Mouse (Mus musculus) G1E (cell line): ENCODE measurements around the gene Thsd4. TPM values are rescaled to one million over a fixed set of nuclear protein-coding genes. Genes with fewer than 3 reads are reported as not detected.

Source experiments
- ATAC-seq: 2 replicates; pipeline ENCODE4 v1.8.0; 2016; ENCODE audit warnings: mild to moderate bottlenecking; ENCODE audit not compliant: insufficient number of reproducible peaks, poor library complexity, low FRiP score, severe bottlenecking; ENCODE audit errors: extremely low read depth
- DNase-seq: peaks from one replicate; pipeline ENCODE4 v3.0.0; 2012; ENCODE audit warnings: low spot score
- H3K27me3 ChIP-seq: 2 replicates; pipeline ENCODE4 v1.6.1; 2012; ENCODE audit warnings: mild to moderate bottlenecking, low read length, inconsistent platforms; ENCODE audit not compliant: insufficient read depth
- H3K36me3 ChIP-seq: replicated peaks from 2 replicates; pipeline ENCODE3; 2012; ENCODE audit warnings: mild to moderate bottlenecking, inconsistent platforms
- H3K4me1 ChIP-seq: 2 replicates; pipeline ENCODE4 v1.6.1; 2012; ENCODE audit warnings: low read depth, low read length, inconsistent platforms, mixed read lengths; ENCODE audit not compliant: insufficient read depth
- H3K4me3 ChIP-seq: 2 replicates; pipeline ENCODE4 v1.5.1; 2012; ENCODE audit warnings: low read depth, mild to moderate bottlenecking, inconsistent platforms, low read length, moderate library complexity, mixed read lengths
- H3K9me3 ChIP-seq: replicated peaks from 2 replicates; pipeline ENCODE4 v1.6.1; 2012; ENCODE audit warnings: inconsistent platforms
- CTCF ChIP-seq: IDR thresholded peaks from 2 replicates; pipeline ENCODE4 v1.5.1; 2012; ENCODE audit warnings: low read depth, low read length, inconsistent platforms, mixed read lengths
- GATA1 ChIP-seq: IDR thresholded peaks from 2 replicates; pipeline ENCODE4 v1.6.1; 2012; ENCODE audit warnings: borderline replicate concordance, low read length, inconsistent platforms, mixed read lengths
- GATA2 ChIP-seq: IDR thresholded peaks from 2 replicates; pipeline ENCODE4 v1.6.1; 2012; ENCODE audit warnings: low read depth, low read length, inconsistent platforms, borderline replicate concordance
- POLR2AphosphoS5 ChIP-seq: IDR thresholded peaks from 2 replicates; pipeline ENCODE4 v1.6.1; 2012; ENCODE audit warnings: low read depth, low read length, inconsistent platforms; ENCODE audit not compliant: insufficient replicate concordance
- TAL1 ChIP-seq: conservative IDR thresholded peaks from 2 replicates; pipeline ENCODE4 v1.6.1; 2012; ENCODE audit warnings: low read depth, low read length, inconsistent platforms, mixed read lengths
- polyA plus RNA-seq: library from polyadenylated mRNA; stranded (reverse); fragments of >175 nt; gene quantifications from 2 replicates; pipeline ENCODE4 v1.2.3, GENCODE M21; 2012
- total RNA-seq, 2 experiments: library from RNA; stranded (forward) in 1 of 2; stranded (reverse) in 1 of 2; fragments of 200-1000 nt in 1 of 2; fragments of >200 nt in 1 of 2; fragmentation: Nextera tagmentation in 1 of 2; gene quantifications; 2 replicates each; pipeline ENCODE4 v1.2.3; 2014 to 2017

Thsd4 gene
- total and polyA plus RNA-seq, 3 experiments, result 1.8 to 2.8 (median 2.4) TPM

DNA sequence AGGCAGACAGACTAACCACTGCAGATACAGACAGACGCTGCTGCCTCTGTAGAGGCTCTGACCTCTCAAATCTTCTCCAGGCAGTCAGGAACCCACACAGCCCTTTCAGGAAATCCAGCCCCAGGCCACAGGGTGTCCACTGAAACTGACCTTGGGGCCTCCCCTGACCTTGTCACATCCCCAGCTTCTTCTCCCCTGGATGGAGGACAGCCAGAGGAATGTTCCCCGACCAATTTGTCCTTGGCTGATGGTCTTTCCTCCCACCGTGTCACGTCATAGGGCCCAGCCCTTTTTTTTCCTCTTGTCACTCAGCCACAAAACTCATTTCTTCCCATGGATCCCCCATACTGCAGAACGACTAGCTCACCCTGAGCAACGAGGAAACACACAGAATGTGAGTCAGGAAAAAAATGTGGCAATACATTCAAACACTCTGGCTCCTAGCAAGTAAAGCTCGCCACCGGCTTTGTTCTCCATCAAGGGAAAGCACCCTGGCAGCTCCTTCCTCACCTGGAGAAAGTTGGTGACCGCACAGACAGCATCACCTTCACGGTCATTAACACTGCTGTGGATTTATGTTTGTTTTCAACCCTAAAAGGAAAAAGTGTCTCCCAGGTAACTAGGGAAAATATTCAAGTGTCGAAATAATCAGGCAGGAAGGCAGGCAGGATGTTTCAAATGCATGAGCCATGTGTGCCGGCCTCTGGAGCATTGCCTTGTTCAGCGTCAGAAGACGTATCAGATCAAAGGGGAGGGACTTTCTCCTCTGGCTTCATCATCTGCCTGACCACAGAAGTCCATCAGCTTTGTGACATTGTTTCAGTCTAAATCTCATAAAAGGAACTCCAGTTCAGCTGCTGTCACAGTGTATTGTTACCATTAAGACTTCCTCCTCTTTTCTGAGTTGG lies 17.2 kb downstream of the Thsd4 start:
- Histone ChIP-seq H3K9me3 (no peaks in the 10 kb centered on the region), H3K27me3 (peaks cover 42% of the 10 kb centered on the region), H3K4me1 (no peaks in the 10 kb centered on the region), H3K36me3 (no peaks in the 10 kb centered on the region), H3K4me3 (no peak overlapping the region)
- DNase-seq, result no peak
- TF ChIP-seq TAL1, result no peak
- no peak for TF ChIP-seq CTCF
- no peak for ATAC-seq

DNA sequence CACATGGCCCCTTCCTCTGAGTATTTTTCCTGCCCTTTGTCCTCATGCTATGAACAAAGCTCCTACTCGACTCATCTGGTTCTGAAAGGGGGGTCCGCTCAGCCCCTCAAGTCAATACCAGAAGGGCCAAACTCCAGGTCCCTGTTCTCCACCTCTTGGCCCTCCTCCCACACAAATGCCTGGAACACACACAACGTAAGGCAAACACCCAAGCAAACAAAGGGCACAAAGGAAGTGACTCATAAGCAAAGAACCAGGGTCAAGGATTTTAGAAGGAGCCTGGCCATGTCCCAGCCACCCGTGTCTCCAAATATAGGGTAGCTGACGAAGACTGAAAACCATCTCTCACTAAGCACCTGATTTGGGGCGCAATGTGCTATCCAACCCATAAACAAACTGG lies 19.6 kb downstream of the Thsd4 start:
- no peaks in the 10 kb centered on the region for H3K4me1 ChIP-seq
- no peaks in the 10 kb centered on the region for H3K36me3 ChIP-seq
- no peak for DNase-seq
- H3K4me3 ChIP-seq, result no peak overlapping the region
- H3K9me3 ChIP-seq, result no peaks in the 10 kb centered on the region
- no peak for ATAC-seq
- peaks cover 45% of the 10 kb centered on the region for H3K27me3 ChIP-seq
- TF ChIP-seq GATA2 (no peak), TAL1 (no peak), CTCF (no peak), POLR2AphosphoS5 (no peak), GATA1 (no peak)

GRCm38 (mm10) chr9:60501504-60502179 lies 20.2 kb downstream of the Thsd4 start:
- no peaks in the 10 kb centered on the region for H3K9me3 ChIP-seq
- H3K4me3 ChIP-seq, result no peak overlapping the region
- peaks cover 41% of the 10 kb centered on the region for H3K27me3 ChIP-seq
- no peak for TF ChIP-seq POLR2AphosphoS5
- no peak for TF ChIP-seq TAL1
- no peak for TF ChIP-seq GATA2
- TF ChIP-seq GATA1, result no peak
- no peak for TF ChIP-seq CTCF
- ATAC-seq (no peak), DNase-seq (no peak)
- no peaks in the 10 kb centered on the region for H3K4me1 ChIP-seq
- no peaks in the 10 kb centered on the region for H3K36me3 ChIP-seq

DNA sequence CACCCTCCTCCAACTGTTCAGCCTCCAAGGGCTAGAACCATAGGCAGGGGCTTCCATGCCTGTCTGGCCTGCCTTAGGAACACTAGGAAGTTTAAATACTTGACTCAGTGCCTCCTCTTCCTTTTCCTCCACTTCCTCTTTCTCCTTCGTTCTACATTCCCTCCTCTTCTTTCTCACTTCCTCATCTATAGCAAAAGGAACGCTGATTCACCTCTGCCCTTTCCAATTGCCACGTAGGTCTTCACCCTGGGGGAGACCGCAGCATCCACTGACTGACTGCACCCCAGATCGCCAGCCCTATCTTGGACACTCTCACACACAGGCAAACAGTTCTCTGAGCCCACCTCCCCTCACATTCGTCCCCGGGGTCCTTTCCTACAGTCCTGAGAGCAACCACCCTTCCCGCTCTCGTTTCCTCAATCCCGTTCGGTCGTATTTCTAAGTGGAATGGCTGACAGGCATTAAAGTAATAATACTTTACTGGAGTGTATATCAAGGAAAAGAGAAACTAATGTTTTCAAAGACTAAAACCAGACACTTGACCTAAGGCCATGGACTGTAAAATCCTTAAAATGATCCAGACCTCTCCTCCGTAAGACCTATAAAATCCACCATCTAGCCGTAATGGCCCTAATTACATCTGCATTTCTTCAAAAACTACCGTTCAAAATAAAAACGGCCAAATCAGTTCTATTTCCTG lies 29.4 kb downstream of the Thsd4 start:
- ATAC-seq (no peak), DNase-seq (no peak)
- Histone ChIP-seq H3K27me3 (peaks cover 49% of the 10 kb centered on the region), H3K9me3 (no peaks in the 10 kb centered on the region), H3K36me3 (no peaks in the 10 kb centered on the region), H3K4me1 (peaks cover 12% of the 10 kb centered on the region), H3K4me3 (no peak overlapping the region)
- TF ChIP-seq GATA2 (no peak), CTCF (no peak), GATA1 (no peak), POLR2AphosphoS5 (no peak), TAL1 (no peak)

DNA sequence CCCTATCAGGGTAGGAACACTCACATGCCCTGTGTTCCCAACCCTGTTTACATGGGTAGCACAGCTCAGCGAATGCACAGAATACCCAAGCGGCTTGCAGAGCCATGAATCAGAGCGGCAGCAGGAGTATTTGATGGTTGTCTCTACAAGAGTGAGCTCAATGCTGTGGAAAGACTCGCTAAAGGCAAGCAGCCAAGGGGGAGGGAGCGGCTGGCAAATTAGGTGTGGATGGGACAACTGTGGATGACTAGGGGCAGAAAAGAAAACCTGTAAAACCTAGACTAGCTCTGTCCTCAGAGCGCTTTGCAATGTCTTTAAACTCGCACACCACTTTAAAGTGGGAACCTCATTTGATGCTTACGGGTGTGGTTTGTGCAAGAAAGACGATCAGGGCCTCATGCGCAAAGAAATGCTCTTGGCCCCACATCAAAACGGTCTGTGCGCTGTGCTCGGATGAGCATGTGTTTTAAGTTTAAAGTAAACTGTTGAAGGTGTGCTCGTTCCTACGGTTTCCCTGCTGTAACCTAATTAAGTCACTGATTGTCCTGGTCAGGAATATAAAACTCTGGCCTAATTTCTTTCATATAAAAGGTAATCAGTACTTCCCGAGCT lies 30.3 kb downstream of the Thsd4 start:
- TF ChIP-seq GATA1 (no peak), TAL1 (no peak), CTCF (no peak), GATA2 (no peak)
- Histone ChIP-seq H3K27me3 (peaks cover 51% of the 10 kb centered on the region), H3K4me3 (no peak overlapping the region), H3K9me3 (no peaks in the 10 kb centered on the region), H3K4me1 (peaks cover 12% of the 10 kb centered on the region), H3K36me3 (no peaks in the 10 kb centered on the region)
- no peak for ATAC-seq
- no peak for DNase-seq

DNA sequence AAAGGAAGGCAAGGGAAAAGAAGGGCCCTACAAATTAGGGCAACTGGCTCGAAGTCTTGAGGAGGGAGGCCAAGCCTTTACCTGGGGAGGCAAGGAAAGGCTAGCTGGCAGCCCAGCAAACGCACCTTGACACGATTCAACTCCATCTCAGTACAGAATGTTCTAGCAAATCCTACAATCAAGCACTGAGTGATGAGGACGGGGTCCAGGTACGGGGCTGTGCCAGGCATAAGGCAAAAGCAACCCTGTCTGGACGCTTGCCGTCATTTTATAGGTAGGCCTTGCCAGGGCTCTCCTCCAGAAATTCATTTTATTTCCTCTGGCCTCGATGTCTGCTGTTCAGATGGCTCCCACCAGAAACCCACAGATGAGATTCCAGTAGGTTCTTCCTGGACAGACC lies 30.8 kb downstream of the Thsd4 start:
- no peak for DNase-seq
- peaks cover 12% of the 10 kb centered on the region for H3K4me1 ChIP-seq
- no peak overlapping the region for H3K4me3 ChIP-seq
- TF ChIP-seq GATA1, result no peak
- no peak for TF ChIP-seq CTCF
- no peak for TF ChIP-seq GATA2
- no peak for TF ChIP-seq POLR2AphosphoS5
- no peak for TF ChIP-seq TAL1
- peaks cover 51% of the 10 kb centered on the region for H3K27me3 ChIP-seq
- no peak for ATAC-seq
- H3K36me3 ChIP-seq, result no peaks in the 10 kb centered on the region
- H3K9me3 ChIP-seq, result no peaks in the 10 kb centered on the region
